Mouse (Mus musculus) embryonic facial prominence, embryonic 13.5 days (tissue): ENCODE data around the gene Rnd3. TPM values are rescaled to one million over a fixed set of nuclear protein-coding genes. Genes with fewer than 3 reads are reported as not detected.
A peak's percentile ranks its signal among the peaks of the same experiment; 100 is the strongest.

Source experiments
- ATAC-seq: fragments of 200-750 bp; cut with Nextera tagmentation; 2 replicates; pipeline ENCODE4 v1.8.0; 2017; ENCODE audit warnings: low read depth; ENCODE audit not compliant: insufficient number of reproducible peaks, insufficient read depth, low FRiP score, low TSS enrichment
- H3K27ac ChIP-seq: fragments of 300-500 bp; sonication (generic); 2 replicates; pipeline ENCODE4 v1.5.1; 2015; ENCODE audit warnings: moderate library complexity, mild to moderate bottlenecking, inconsistent platforms
- H3K27me3 ChIP-seq: fragments of 300-500 bp; sonication (generic); 2 replicates; pipeline ENCODE4 v1.6.1; 2015; ENCODE audit warnings: mild to moderate bottlenecking, inconsistent platforms
- H3K36me3 ChIP-seq: fragments of 300-500 bp; sonication (generic); 2 replicates; pipeline ENCODE4 v1.6.1; 2015; ENCODE audit warnings: mild to moderate bottlenecking, inconsistent platforms
- H3K4me1 ChIP-seq: fragments of 300-500 bp; sonication (generic); 2 replicates; pipeline ENCODE4 v1.6.1; 2015; ENCODE audit warnings: inconsistent platforms
- H3K4me2 ChIP-seq: fragments of 300-500 bp; sonication (generic); 2 replicates; pipeline ENCODE4 v1.6.1; 2015; ENCODE audit warnings: moderate library complexity, mild to moderate bottlenecking, inconsistent platforms
- H3K4me3 ChIP-seq: fragments of 300-500 bp; sonication (generic); 2 replicates; pipeline ENCODE4 v1.5.1; 2015; ENCODE audit warnings: mild to moderate bottlenecking, inconsistent platforms
- H3K9ac ChIP-seq: fragments of 300-500 bp; sonication (generic); 2 replicates; pipeline ENCODE4 v1.6.1; 2015; ENCODE audit warnings: mild to moderate bottlenecking, inconsistent platforms
- H3K9me3 ChIP-seq: fragments of 300-500 bp; sonication (generic); 2 replicates; pipeline ENCODE4 v1.6.1; 2016; ENCODE audit warnings: inconsistent platforms
- WGBS: fragments of 180-500 bp; shearing (Covaris S2); methylation state at CpG from one replicate; pipeline ENCODE4 v1.1.7; 2015; ENCODE audit warnings: mixed read lengths; 5-methylcytosine and 5-hydroxymethylcytosine counted together
- polyA plus RNA-seq: library from polyadenylated mRNA; unstranded; fragments of >200 nt; fragmentation: Nextera tagmentation; extraction: Ambion mirVana; gene quantifications from 2 replicates; pipeline ENCODE4 v1.2.1, GENCODE M21; 2015

Rnd3 gene
- polyA plus RNA-seq: 135 and 140 TPM in 2 replicates

DNA sequence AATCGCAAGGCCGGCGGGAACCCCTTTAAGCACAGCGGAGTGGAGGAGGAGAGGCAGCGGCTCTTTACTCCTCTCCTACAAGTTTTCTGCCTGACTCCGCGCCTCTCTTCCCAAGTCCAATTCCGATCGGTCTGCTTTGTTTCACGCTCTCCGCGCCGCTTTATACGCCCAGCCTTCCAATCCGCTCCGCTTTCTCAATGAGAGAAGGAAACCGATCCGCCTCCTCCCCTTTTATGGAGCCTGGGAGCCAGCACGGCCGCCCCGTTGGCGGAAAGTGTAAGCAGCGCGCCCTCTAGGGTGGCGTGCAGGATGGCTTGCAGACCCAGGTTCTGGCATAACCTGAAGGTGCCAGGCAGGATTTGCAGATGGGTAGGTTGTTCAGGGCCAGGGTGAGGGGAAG, at the start of gene Rnd3:
Gene Rnd3, minus strand, starts transcription at position 137 of the 400 bp plus-strand sequence.
- under 1% methylated on average over 25 of the region's 25 CpGs for WGBS
- peak; percentile 78 for ATAC-seq

GRCm38 (mm10) chr2:51192319-51192718, 43.4 kb upstream of the Rnd3 start:
- Histone ChIP-seq H3K4me1 (no peaks in the 10 kb centered on the region), H3K27me3 (no peaks in the 10 kb centered on the region), H3K9me3 (no peaks in the 10 kb centered on the region), H3K4me2 (no peak overlapping the region), H3K36me3 (no peaks in the 10 kb centered on the region), H3K4me3 (no peak overlapping the region), H3K9ac (no peak overlapping the region), H3K27ac (no peak overlapping the region)
- WGBS: 71% methylated on average over 2 of the region's 2 CpGs
- ATAC-seq: no peak

More for the DNA sequence above, at the start of gene Rnd3:
- Histone ChIP-seq H3K9me3 (no peaks in the 10 kb centered on the region), H3K27ac (peak within 1 kb of the TSS; percentile 95), H3K27me3 (no peaks in the 10 kb centered on the region), H3K9ac (peak within 1 kb of the TSS; percentile 98), H3K4me2 (peak within 1 kb of the TSS; percentile 70), H3K36me3 (no peaks in the 10 kb centered on the region), H3K4me1 (peaks cover 20% of the 10 kb centered on the region), H3K4me3 (peak within 1 kb of the TSS; percentile 96)

DNA sequence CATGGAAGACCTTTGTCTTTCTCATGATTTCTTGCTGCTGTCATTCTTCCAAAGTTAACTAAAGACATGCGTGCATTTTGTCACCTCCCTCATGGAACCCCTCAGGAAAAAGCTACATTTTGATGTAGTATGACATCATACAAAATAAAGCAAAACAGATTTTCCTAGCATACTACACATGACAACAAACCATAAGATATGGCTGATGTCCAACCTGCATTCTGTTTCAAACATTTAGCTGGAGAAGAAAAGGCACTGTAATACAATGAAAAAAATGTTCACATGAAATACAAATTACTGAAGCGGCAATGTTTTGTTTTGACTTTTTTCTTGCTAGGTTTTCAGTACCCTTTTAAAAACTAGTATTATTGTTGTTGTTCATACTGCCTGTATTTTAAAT, 36.9 kb upstream of the Rnd3 start:
- no peaks in the 10 kb centered on the region for H3K36me3 ChIP-seq
- H3K9me3 ChIP-seq: no peaks in the 10 kb centered on the region
- ATAC-seq: no peak
- peaks cover under 1% of the 10 kb centered on the region; the same call in 1 of the 2 replicates for H3K4me1 ChIP-seq
- no peak overlapping the region for H3K27ac ChIP-seq
- WGBS: 63% methylated on average over 2 of the region's 2 CpGs
- no peak overlapping the region for H3K4me2 ChIP-seq
- H3K27me3 ChIP-seq: no peaks in the 10 kb centered on the region
- no peak overlapping the region for H3K4me3 ChIP-seq
- H3K9ac ChIP-seq: no peak overlapping the region

- Histone ChIP-seq H3K36me3 (no peaks in the 10 kb centered on the region), H3K9me3 (no peaks in the 10 kb centered on the region), H3K9ac (no peak overlapping the region), H3K4me2 (no peak overlapping the region), H3K27ac (no peak overlapping the region), H3K4me1 (peaks cover 15% of the 10 kb centered on the region; the same call in 1 of the 2 replicates), H3K4me3 (no peak overlapping the region), H3K27me3 (no peaks in the 10 kb centered on the region)
- no peak for ATAC-seq
- WGBS: 75% methylated on average over 4 of the region's 4 CpGs
Measured at GRCm38 (mm10) chr2:51182990-51183389, 34.1 kb upstream of the Rnd3 start.

GRCm38 (mm10) chr2:51181376-51181775, 32.5 kb upstream of the Rnd3 start:
- Histone ChIP-seq H3K9ac (no peak overlapping the region), H3K36me3 (no peaks in the 10 kb centered on the region), H3K4me3 (no peak overlapping the region), H3K9me3 (no peaks in the 10 kb centered on the region), H3K4me2 (no peak overlapping the region), H3K4me1 (peaks cover 15% of the 10 kb centered on the region; the same call in 1 of the 2 replicates), H3K27me3 (no peaks in the 10 kb centered on the region), H3K27ac (no peak overlapping the region)
- ATAC-seq: no peak

- H3K9ac ChIP-seq: no peak overlapping the region
- no peaks in the 10 kb centered on the region for H3K36me3 ChIP-seq
- no peak overlapping the region for H3K4me3 ChIP-seq
- no peak overlapping the region for H3K27ac ChIP-seq
- ATAC-seq: no peak
- no peak overlapping the region for H3K4me2 ChIP-seq
- WGBS: 65% methylated on average over 3 of the region's 3 CpGs
- H3K9me3 ChIP-seq: no peaks in the 10 kb centered on the region
- H3K27me3 ChIP-seq: no peaks in the 10 kb centered on the region
- H3K4me1 ChIP-seq: peaks cover 21% of the 10 kb centered on the region; the same call in 1 of the 2 replicates
Measured at GRCm38 (mm10) chr2:51179096-51179495, 30.2 kb upstream of the Rnd3 start.

DNA sequence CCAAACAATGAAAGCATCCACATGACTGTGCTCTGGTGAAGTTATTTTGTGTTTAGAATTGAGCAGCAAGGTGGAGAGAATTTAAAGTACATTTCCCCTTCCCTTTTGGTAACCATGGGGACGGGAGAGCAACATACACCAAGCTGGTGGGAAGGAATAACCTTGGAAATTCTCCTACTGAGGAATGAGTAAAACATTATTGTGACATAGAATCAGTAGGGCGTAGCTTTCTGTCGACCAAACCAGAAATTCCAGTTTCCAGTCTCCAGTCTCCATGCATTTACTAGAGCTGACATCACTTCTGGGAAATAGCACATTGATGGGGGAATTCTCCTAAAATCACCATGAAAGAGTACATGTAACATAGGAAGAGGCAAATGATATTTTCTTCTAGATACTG, 28.7 kb upstream of the Rnd3 start:
- Histone ChIP-seq H3K36me3 (no peaks in the 10 kb centered on the region), H3K27me3 (no peaks in the 10 kb centered on the region), H3K9me3 (no peaks in the 10 kb centered on the region), H3K4me3 (no peak overlapping the region), H3K4me1 (peaks cover 21% of the 10 kb centered on the region; the same call in 1 of the 2 replicates), H3K4me2 (no peak overlapping the region), H3K9ac (no peak overlapping the region), H3K27ac (no peak overlapping the region)
- 54% methylated on average over 3 of the region's 3 CpGs for WGBS
- no peak for ATAC-seq

- 82% methylated on average over 5 of the region's 5 CpGs for WGBS
- no peak for ATAC-seq
Measured at GRCm38 (mm10) chr2:51175276-51175675, 26.4 kb upstream of the Rnd3 start.

GRCm38 (mm10) chr2:51161110-51161509, 12.2 kb upstream of the Rnd3 start:
- Histone ChIP-seq H3K27me3 (no peaks in the 10 kb centered on the region), H3K4me3 (no peak overlapping the region), H3K9me3 (no peaks in the 10 kb centered on the region), H3K36me3 (no peaks in the 10 kb centered on the region), H3K4me1 (no peaks in the 10 kb centered on the region), H3K9ac (no peak overlapping the region), H3K4me2 (no peak overlapping the region), H3K27ac (no peak overlapping the region)
- ATAC-seq: no peak
- WGBS: 88% methylated on average over 2 of the region's 2 CpGs

More at GRCm38 (mm10) chr2:51175276-51175675, 26.4 kb upstream of the Rnd3 start:
- H3K4me2 ChIP-seq: no peak overlapping the region
- no peak overlapping the region for H3K27ac ChIP-seq
- peaks cover 18% of the 10 kb centered on the region; the same call in 1 of the 2 replicates for H3K4me1 ChIP-seq
- no peaks in the 10 kb centered on the region for H3K36me3 ChIP-seq
- H3K9me3 ChIP-seq: no peaks in the 10 kb centered on the region
- no peak overlapping the region for H3K9ac ChIP-seq
- H3K4me3 ChIP-seq: no peak overlapping the region
- H3K27me3 ChIP-seq: no peaks in the 10 kb centered on the region

DNA sequence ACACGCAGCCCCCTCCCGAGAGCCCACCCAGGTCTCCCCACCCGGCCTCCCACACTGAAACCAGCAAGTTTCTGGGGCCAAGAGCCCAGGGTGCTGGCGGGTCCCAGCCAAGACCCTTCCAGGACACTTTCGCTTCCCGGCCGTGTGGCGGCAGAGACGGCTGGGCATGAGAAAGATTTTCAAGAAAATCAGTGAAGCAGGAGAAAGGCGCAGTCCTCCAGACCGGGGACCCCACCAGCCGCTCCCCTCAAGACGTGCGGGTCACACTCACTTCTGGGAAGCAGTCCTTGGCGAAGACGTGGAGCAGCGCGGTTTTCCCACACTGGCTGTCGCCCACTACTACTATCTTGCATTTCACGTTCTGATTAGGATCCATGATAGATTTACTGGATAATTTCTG, 457 bp downstream of the Rnd3 start:
- Histone ChIP-seq H3K4me2 (peak overlapping the region; percentile 70), H3K9me3 (no peaks in the 10 kb centered on the region), H3K36me3 (peaks cover under 1% of the 10 kb centered on the region; the same call in 1 of the 2 replicates), H3K27me3 (no peaks in the 10 kb centered on the region), H3K27ac (peak overlapping the region; percentile 95), H3K4me1 (peaks cover 24% of the 10 kb centered on the region), H3K9ac (peak overlapping the region; percentile 98), H3K4me3 (peak overlapping the region; percentile 96)
- no peak for ATAC-seq
- WGBS: under 1% methylated on average over 20 of the region's 20 CpGs

DNA sequence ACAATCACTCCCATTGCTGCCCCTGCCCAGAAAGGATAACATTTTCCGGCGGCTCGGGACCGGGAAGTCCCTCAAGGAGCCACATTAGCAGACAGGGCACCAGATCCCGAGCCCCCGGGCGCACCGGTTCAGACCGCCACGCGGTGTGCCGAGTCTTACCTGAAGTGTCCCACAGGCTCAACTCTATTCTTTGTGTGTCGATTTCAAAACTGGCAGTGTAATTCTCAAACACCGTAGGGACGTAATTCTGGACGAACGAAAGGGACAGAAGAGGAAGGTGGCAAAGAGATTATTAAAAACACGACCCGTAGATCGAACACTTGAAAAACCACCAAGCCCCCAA, 875 bp downstream of the Rnd3 start:
- Histone ChIP-seq H3K4me1 (peaks cover 28% of the 10 kb centered on the region), H3K4me2 (peak overlapping the region; percentile 70), H3K27me3 (no peaks in the 10 kb centered on the region), H3K4me3 (peak overlapping the region; percentile 96), H3K27ac (peak overlapping the region; percentile 95), H3K36me3 (peaks cover 5% of the 10 kb centered on the region; the same call in 1 of the 2 replicates), H3K9ac (peak overlapping the region; percentile 98), H3K9me3 (no peaks in the 10 kb centered on the region)
- ATAC-seq: 0 out of 2 replicates have a peak, but pooled peaks have one; percentile 23
- under 1% methylated on average over 20 of the region's 20 CpGs for WGBS

DNA sequence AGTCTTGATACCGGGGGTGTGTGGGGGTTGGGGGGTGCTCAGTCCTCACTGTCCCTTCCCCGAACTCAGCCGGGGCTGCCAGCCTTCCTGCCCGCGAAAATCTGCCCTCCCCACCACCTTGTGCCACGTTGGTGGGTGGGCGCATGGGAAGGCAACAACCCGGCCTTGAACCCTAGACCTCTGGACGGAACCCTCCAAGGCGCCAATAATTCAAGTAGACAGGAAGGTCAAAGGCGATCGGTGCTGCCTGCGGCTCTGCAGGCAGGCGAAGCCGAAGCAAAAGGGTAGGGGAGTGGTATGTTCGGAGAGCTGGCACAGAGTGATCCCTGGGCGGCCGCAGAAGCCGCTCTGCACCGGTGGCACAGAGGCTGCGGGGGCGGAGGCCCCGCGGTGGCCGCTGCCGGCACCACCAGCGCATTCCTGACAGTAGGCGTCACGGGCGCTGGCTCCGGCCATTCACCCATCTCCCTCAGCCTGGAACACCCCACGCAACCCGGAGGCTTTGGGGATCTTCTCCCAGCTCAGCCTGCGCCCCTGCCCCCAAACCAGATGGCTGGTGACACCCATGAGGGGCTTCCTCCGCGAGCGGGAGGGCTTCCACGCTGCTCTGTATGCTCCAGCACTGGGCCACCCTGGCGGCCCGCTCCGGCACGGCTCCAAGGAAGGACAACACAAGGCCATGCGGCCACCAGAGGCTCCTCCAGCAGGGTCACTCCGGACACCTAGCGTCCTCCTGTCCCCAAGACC, 1.4 kb downstream of the Rnd3 start:
- peak overlapping the region; percentile 98 for H3K9ac ChIP-seq
- peak; percentile 48 for ATAC-seq
- no peaks in the 10 kb centered on the region for H3K9me3 ChIP-seq
- H3K27ac ChIP-seq: peak overlapping the region; percentile 95
- peak overlapping the region; percentile 70 for H3K4me2 ChIP-seq
- H3K27me3 ChIP-seq: no peaks in the 10 kb centered on the region
- under 1% methylated on average over 45 of the region's 45 CpGs for WGBS
- peaks cover 5% of the 10 kb centered on the region; the same call in 1 of the 2 replicates for H3K36me3 ChIP-seq
- peaks cover 33% of the 10 kb centered on the region for H3K4me1 ChIP-seq
- H3K4me3 ChIP-seq: peak overlapping the region; percentile 96
